Mouse (Mus musculus) stomach, embryonic 16.5 days (tissue): Measurements from ENCODE around the gene Tubgcp5. TPM values are rescaled to one million over a fixed set of nuclear protein-coding genes. Genes with fewer than 3 reads are reported as not detected.

Experiments used
- ATAC-seq: fragments of 200-750 bp; cut with Nextera tagmentation; 2 replicates; pipeline ENCODE4 v1.8.0; 2017; ENCODE audit warnings: moderate number of reproducible peaks, moderate TSS enrichment; ENCODE audit not compliant: insufficient read depth, low FRiP score
- H3K27ac ChIP-seq: fragments of 300-500 bp; sonication (generic); 2 replicates; pipeline ENCODE4 v1.5.1; 2014; ENCODE audit warnings: low read length
- H3K27me3 ChIP-seq: fragments of 300-500 bp; sonication (generic); 2 replicates; pipeline ENCODE4 v1.6.1; 2014; ENCODE audit warnings: low read length, control low read depth, mixed read lengths; ENCODE audit not compliant: control insufficient read depth, insufficient read depth
- H3K36me3 ChIP-seq: fragments of 300-500 bp; sonication (generic); 2 replicates; pipeline ENCODE4 v1.6.1; 2014; ENCODE audit warnings: low read length; ENCODE audit not compliant: control insufficient read depth, insufficient read depth
- H3K4me1 ChIP-seq: fragments of 300-500 bp; sonication (generic); 2 replicates; pipeline ENCODE4 v1.6.1; 2014; ENCODE audit warnings: low read length, control low read depth, mixed read lengths; ENCODE audit not compliant: control insufficient read depth, insufficient read depth
- H3K4me2 ChIP-seq: fragments of 300-500 bp; sonication (generic); 2 replicates; pipeline ENCODE4 v1.6.1; 2014; ENCODE audit warnings: low read depth, low read length, mixed read lengths
- H3K4me3 ChIP-seq: fragments of 300-500 bp; sonication (generic); replicated peaks from 2 replicates; pipeline ENCODE4 v1.5.1; 2014; ENCODE audit warnings: mild to moderate bottlenecking, low read length
- H3K9ac ChIP-seq: fragments of 300-500 bp; sonication (generic); 2 replicates; pipeline ENCODE4 v1.6.1; 2014; ENCODE audit warnings: low read length
- H3K9me3 ChIP-seq: fragments of 300-500 bp; sonication (generic); replicated peaks from 2 replicates; pipeline ENCODE4 v1.6.1; 2016; ENCODE audit warnings: low read length, control low read depth; ENCODE audit not compliant: control insufficient read depth
- WGBS: fragments of 180-500 bp; shearing (Covaris S2); extraction: QIAGEN DNeasy Blood & Tissue Kit; methylation state at CpG from one replicate; pipeline ENCODE4 v1.1.7; 2014; 5-methylcytosine and 5-hydroxymethylcytosine counted together
- polyA plus RNA-seq: library from polyadenylated mRNA; unstranded; fragments of >200 nt; fragmentation: Nextera tagmentation; extraction: Ambion mirVana; gene quantifications from 2 replicates; pipeline ENCODE4 v1.2.1, GENCODE M21; 2015

Gene Tubgcp5
- polyA plus RNA-seq, 1 experiment from 2014 or later: 31.5 TPM

- Histone ChIP-seq H3K4me3 (no peak overlapping the region), H3K4me1 (peaks cover 4% of the 10 kb centered on the region; the same call in 1 of the 2 replicates), H3K9me3 (no peaks in the 10 kb centered on the region), H3K27ac (no peak overlapping the region), H3K4me2 (no peak overlapping the region), H3K9ac (no peak overlapping the region), H3K27me3 (no peaks in the 10 kb centered on the region), H3K36me3 (no peaks in the 10 kb centered on the region)
- ATAC-seq: no peak
- WGBS: 80% methylated on average over 2 of the region's 2 CpGs
These were observed 65.5 kb downstream of the Tubgcp5 start for GRCm38 (mm10) chr7:55859518-55859872.

GRCm38 (mm10) chr7:55859956-55860355, 66.0 kb downstream of the Tubgcp5 start:
- Histone ChIP-seq H3K4me3 (no peak overlapping the region), H3K9me3 (no peaks in the 10 kb centered on the region), H3K4me2 (no peak overlapping the region), H3K36me3 (no peaks in the 10 kb centered on the region), H3K4me1 (peaks cover 4% of the 10 kb centered on the region), H3K27ac (no peak overlapping the region), H3K27me3 (no peaks in the 10 kb centered on the region), H3K9ac (no peak overlapping the region)
- WGBS: 74% methylated on average over 6 of the region's 6 CpGs
- ATAC-seq: no peak

- H3K4me1 ChIP-seq: peaks cover 4% of the 10 kb centered on the region
- no peak overlapping the region for H3K27ac ChIP-seq
- no peaks in the 10 kb centered on the region for H3K9me3 ChIP-seq
- H3K27me3 ChIP-seq: no peaks in the 10 kb centered on the region
- ATAC-seq: no peak
- no peaks in the 10 kb centered on the region for H3K36me3 ChIP-seq
- no peak overlapping the region for H3K4me3 ChIP-seq
- no peak overlapping the region for H3K4me2 ChIP-seq
- no peak overlapping the region for H3K9ac ChIP-seq
- whole genome bisulfite sequencing: 78% methylated on average over 4 of the region's 4 CpGs
These were observed 67.2 kb downstream of the Tubgcp5 start for GRCm38 (mm10) chr7:55861175-55861574.

DNA sequence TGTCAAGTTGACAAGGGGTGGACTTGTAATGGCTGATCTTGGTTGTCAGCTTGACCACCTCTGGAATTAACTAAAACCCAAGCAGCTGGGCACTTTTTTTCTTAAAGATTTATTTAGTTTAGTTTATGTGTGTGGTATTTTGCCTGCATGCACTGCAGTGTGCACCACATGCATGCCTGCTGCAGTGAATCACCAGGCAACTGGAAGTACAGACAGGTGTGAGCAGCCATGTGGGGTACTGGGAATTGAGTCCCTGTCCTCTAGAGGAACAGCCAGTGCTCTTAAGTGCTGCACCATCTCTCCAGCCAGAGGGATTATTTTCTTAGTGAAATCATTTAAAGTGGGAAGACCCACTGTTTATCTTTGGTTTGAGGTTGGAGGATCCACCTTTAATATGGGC, 71.1 kb downstream of the Tubgcp5 start:
- H3K9me3 ChIP-seq: no peaks in the 10 kb centered on the region
- H3K4me2 ChIP-seq: no peak overlapping the region
- H3K27me3 ChIP-seq: no peaks in the 10 kb centered on the region
- H3K27ac ChIP-seq: no peak overlapping the region
- no peak overlapping the region for H3K4me3 ChIP-seq
- H3K4me1 ChIP-seq: peaks cover 2% of the 10 kb centered on the region; the same call in 1 of the 2 replicates
- no peak for ATAC-seq
- H3K9ac ChIP-seq: no peak overlapping the region
- no peaks in the 10 kb centered on the region for H3K36me3 ChIP-seq

GRCm38 (mm10) chr7:55865750-55866416, 71.9 kb downstream of the Tubgcp5 start:
- no peak for ATAC-seq
- H3K4me1 ChIP-seq: peaks cover 2% of the 10 kb centered on the region; the same call in 1 of the 2 replicates
- no peaks in the 10 kb centered on the region for H3K9me3 ChIP-seq
- H3K9ac ChIP-seq: no peak overlapping the region
- no peaks in the 10 kb centered on the region for H3K27me3 ChIP-seq
- 52% methylated on average over 8 of the region's 8 CpGs for WGBS
- H3K36me3 ChIP-seq: no peaks in the 10 kb centered on the region
- H3K4me2 ChIP-seq: no peak overlapping the region
- H3K4me3 ChIP-seq: no peak overlapping the region
- peak overlapping the region; percentile 10; the same call in 1 of the 2 replicates for H3K27ac ChIP-seq

- ATAC-seq: no peak
- H3K27ac ChIP-seq: no peak overlapping the region
- H3K4me1 ChIP-seq: peaks cover 2% of the 10 kb centered on the region; the same call in 1 of the 2 replicates
- no peaks in the 10 kb centered on the region for H3K9me3 ChIP-seq
- H3K4me3 ChIP-seq: no peak overlapping the region
- H3K36me3 ChIP-seq: peaks cover 2% of the 10 kb centered on the region; the same call in 1 of the 2 replicates
- H3K9ac ChIP-seq: no peak overlapping the region
- no peaks in the 10 kb centered on the region for H3K27me3 ChIP-seq
- H3K4me2 ChIP-seq: no peak overlapping the region
- 82% methylated on average over 7 of the region's 7 CpGs for WGBS
These were observed 74.3 kb downstream of the Tubgcp5 start for GRCm38 (mm10) chr7:55868247-55868646.

- Histone ChIP-seq H3K27ac (no peak overlapping the region), H3K4me1 (peaks cover 2% of the 10 kb centered on the region; the same call in 1 of the 2 replicates), H3K4me3 (no peak overlapping the region), H3K36me3 (peaks cover 5% of the 10 kb centered on the region; the same call in 1 of the 2 replicates), H3K27me3 (no peaks in the 10 kb centered on the region), H3K9me3 (no peaks in the 10 kb centered on the region), H3K9ac (no peak overlapping the region), H3K4me2 (no peak overlapping the region)
- WGBS: 73% methylated on average over 3 of the region's 3 CpGs
- no peak for ATAC-seq
These were observed 75.3 kb downstream of the Tubgcp5 start for GRCm38 (mm10) chr7:55869220-55869619.

DNA sequence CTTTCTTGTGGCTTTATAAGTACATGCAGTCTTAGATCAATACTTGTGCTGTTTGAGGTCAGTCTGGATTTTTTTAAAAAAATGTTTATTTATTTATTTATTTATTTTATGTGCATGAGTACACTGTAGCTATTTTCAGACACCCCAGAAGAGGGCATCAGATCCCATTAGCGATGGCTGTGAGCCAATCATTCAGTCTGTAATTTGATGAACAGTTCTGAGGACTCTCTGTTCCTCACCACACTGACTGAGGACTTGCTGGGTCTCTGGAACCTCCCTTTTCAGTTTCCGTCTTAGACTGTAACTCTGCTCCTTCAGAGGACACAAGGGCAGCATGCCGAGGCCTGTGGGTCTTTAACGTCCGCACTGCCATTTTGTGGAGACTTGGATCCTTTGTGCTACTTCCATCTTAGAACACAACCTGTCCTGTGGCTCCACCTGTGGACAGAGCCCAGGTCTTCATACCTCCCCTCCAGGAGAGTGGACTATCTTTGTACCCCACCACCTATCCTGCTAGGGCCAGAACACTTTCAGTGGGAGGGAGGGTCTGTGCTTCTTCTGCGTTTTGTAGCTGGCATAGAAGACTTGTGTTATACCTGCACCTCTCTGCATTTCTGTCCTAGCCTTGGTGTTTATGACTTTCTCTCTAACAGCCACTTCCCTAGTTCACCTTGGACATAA, 76.5 kb downstream of the Tubgcp5 start:
- Histone ChIP-seq H3K4me2 (no peak overlapping the region), H3K9me3 (no peaks in the 10 kb centered on the region), H3K36me3 (peaks cover 6% of the 10 kb centered on the region), H3K4me3 (no peak overlapping the region), H3K9ac (no peak overlapping the region), H3K4me1 (peaks cover 2% of the 10 kb centered on the region; the same call in 1 of the 2 replicates), H3K27ac (no peak overlapping the region), H3K27me3 (no peaks in the 10 kb centered on the region)
- WGBS: 89% methylated on average over 6 of the region's 6 CpGs
- 0 out of 2 replicates have a peak, but pooled peaks have one; percentile 40 for ATAC-seq

GRCm38 (mm10) chr7:55871476-55871875, 77.5 kb downstream of the Tubgcp5 start:
- Histone ChIP-seq H3K36me3 (peaks cover 6% of the 10 kb centered on the region), H3K9me3 (no peaks in the 10 kb centered on the region), H3K27me3 (no peaks in the 10 kb centered on the region), H3K4me3 (no peak overlapping the region), H3K4me2 (no peak overlapping the region), H3K27ac (no peak overlapping the region), H3K9ac (no peak overlapping the region), H3K4me1 (no peaks in the 10 kb centered on the region; the same call in 1 of the 2 replicates)
- WGBS: 78% methylated on average over 5 of the region's 5 CpGs
- no peak for ATAC-seq
